Mouse (Mus musculus) Muller cell, postnatal 12 days (primary cell): ENCODE data around the gene Fzd7.

Source experiments
- DNase-seq: peaks from one replicate; pipeline ENCODE4 v3.0.0-alpha.2; 2015; ENCODE audit errors: inconsistent ontology term

Gene Fzd7

DNA sequence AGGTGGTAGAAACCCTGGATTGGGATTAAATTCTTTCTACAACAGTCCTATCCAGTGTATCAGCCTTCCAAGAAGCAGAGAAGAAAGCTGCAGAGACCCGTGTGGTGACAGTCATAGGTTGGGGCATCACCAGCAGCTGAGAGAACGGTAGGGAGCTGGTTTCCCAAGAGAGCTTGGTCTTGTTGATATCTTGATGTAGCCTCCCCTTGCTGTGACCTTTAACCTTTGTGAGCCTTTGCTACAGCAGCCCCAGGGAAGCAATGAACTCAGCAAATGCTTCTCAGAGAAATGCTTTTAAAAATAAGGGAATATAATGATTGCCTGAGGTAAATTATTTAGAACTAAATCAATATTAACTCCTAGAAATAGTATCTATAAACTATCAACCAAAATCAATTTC is 20.1 kb downstream of the Fzd7 start:
- DNase-seq, result no peak

DNA sequence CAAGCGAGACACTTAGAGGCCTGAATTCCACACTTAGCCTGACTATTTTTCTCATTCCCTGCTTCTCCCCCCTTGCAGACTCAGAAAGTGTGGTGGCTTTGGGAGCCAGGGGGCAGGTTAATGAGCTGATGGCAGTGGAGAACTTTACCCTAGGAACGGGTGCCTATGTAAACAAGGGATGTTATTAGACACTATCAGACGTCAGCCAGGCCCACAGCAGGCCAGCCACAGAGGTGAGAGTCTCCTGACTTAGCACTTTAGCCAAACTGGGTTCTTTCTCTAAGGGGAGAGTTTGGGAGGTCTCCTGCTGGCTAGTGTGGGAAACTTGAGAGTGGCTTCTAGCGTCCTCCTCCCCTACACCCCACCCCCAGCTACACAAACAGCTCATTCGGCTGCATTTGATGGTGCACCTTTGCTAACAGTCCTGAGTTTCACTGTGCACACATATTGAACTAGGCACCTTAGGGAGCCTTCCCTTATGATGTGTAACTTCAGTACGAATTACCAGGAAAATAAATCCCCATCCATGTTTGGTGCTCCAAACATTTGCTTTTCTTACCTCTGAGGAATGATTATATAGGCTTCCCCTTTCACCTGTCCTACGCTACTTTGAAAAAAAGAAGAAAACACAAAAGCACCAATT is 21.6 kb downstream of the Fzd7 start:
- no peak for DNase-seq

DNA sequence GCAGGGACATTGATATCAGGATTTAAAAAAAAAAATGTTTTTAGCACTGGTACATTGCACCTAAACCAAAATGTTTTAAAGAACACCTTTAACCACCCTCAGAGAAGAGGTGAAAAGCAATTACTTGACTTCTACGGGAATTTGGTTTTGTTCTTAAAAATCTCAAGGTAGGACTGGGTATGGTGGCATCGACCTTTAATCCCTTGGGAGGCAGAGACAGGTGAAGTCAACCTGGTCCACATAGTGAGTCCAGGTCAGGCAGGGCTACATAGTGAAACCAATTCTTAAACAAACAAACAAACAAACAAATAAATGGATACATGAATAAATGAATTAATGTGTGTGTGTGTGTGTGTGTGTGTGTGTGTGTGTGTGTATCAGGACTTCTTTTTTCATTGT is 22.1 kb downstream of the Fzd7 start:
- no peak for DNase-seq

DNA sequence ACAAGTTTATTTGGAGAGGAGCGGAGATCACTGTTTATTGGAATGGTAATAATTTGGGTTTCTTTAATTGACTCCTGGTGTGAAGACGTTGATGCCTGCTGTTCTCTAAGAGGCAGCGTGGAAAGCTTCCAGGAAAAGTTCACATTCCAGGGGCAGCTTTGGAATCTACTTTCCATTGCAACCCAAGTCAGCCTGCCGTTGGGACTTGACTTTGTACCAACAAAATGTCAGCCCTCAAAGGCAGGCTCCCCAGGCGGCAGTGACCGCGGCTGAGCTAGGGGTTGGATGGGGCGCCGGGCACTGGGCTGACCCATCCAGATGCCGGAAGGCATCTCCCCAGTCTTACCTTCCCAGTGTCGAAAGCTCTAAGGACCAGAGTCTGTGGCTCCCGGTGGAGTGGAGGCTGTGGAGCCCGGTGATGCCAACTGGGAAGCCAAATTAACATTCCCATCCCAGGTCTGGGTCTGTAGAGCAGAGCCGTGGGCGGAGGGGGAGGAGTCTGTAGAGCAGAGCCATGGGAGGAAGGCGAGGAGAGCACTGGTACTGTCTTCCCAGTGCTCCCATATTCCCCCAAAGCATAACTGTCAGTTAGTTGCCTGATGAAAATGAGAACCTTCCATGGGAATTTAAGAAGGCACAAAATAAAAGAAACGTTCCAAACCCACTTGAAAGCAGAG is 26.4 kb downstream of the Fzd7 start:
- DNase-seq, result peak; percentile 96

DNA sequence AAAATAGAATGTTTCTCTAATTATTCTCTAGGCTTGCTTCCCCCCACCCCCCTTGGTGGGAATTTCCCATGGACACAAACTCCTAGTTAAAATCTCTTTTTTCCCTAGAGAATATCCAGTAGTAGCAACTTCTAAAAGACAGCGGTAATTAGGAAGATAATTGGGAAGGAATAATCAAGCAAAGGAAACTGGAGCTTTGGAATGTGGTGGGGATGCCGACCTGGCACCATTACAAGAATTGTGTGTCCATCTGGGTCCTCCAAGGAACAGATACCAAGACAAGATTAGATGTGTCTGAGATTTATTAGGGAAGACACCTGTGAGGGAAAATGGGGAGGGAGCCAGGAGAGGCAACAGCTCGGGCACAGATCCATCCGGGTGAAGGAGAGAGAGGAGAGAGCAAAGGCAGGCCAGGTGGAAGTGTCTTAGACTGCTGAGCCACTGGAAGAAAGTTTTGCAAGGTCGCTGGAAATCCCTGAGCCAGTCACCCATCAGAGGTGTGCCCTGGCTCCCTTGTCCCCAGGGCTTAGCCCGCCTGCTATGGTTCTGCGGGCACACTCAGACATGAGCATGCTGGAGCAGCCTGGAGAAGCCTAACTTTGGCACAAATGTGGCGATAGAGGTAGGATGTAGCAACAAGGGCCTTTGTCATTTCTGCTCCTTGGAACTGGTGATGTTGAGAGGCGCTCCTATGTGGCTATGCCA is 29.5 kb downstream of the Fzd7 start:
- DNase-seq, result peak; percentile 68

DNA sequence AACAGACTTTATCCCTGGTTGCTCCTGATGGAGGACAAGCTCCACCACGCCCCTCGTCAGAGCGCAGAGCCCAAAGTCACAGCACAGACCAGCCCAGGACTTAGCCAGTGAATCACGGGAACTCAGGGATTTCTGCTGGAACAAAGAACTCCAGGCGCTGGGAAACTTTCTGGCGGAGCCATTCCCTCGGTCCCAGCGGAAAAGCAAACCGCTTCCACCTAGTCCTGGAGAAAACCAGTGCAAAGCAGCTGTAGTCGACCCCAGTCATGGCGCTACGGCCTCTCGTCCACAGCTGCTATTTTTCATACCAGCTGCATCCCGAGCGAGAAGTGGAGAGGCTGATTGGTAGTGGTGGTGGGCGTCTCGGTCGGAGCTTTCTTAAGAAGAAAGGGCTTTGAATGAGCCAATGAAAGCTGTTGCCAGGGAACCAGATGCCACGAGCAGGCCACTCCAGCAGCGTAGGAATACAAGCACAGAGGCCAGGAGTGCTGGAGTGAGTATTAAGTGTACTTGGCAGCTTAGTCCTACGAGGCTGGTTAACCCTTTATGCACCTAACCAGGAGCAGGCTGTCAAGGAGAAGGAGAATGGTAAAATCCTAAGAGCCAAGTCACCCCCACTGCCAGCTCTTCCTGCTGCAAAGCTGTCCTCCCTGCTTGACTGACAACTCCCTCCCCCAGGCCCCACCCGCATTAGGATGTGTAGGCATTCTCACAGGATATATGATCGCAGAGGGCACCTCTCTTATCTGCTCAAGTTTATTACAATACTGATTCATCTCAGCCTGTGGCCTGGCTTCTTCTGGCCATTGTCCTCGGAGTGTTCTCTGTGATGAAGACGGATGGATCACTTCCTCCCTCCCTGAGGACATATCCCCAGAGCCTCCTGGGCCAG is 34.0 kb downstream of the Fzd7 start, which contains the start of gene Gm973:
Gene Gm973, plus strand, starts transcription at position 239 of the 892 bp plus-strand sequence.
- DNase-seq, result peak; percentile 41

DNA sequence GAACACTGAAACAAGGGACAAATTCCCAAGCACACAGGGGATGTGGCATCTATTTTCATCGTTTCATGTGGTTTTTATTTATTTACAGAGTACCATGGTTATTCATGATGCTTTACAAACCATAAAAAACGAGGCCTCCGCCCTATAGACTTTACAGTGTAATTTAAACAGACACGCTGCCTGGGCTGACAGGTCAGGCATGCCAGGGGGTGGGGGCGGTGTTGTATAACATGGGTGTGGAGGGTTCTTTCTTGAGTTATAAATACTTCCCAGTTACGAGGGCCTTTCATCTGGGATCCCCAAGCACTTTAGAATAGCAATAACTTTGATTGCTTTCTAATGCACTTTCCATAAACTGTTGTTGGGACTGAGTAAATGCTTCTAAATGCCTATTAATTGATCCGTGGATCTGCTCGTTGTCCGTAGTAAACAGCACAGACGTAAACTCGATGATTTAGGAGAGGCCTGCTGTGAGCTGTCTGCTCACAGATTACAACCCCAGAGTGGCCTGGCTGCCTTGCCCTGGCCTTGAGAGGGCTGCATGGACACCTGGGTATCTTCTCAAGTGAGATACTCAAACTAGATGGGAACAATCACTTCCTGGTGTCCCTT is 38.1 kb downstream of the Fzd7 start:
- no peak for DNase-seq

DNA sequence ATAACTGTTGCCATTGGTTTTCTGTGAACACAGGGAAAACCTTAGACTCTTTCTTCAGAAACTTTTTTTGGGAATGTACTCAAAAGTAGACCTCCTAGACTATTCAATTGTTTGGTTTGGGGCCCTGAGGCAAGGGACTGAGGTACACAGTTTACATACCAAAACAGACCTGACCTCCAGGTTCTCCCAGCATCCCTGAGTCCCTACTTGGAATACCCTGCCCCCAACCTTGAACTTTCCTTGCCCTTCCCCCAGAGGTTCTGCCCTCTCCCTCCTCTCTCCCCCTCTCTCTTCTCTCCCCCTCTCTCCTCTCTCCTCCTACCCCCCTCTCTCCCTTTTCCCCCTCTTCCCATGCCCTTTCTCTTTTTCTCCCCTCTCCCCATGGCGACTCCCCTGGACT is 40.2 kb downstream of the Fzd7 start:
- DNase-seq, result no peak

DNA sequence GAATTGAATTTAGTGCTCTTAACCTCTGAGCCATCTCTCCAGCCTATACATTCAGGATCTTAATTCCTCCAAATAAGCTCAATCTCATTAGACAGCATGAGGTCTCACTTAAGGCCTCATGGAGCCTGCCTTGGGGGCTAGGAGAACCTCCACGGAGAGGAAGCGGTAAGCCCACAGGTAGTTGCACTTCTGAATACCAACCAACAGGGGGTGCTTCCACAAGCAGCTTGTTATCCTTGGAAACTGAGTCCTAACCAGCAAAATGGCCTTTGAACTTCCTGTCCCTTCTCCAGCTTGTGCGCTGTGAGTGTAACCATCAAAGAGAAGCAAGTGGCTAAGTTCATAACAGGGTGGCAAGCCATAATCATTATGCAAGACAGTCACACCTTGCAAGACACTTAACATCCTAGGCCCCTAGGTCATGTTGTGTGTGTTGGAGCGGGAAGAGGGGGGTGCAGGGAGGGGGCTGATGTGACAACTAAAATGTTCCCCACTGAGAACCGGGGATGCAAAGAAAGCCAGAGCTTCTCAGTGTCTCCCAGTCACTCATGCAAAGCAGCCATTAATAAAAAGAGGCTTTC is 41.2 kb downstream of the Fzd7 start:
- no peak for DNase-seq

DNA sequence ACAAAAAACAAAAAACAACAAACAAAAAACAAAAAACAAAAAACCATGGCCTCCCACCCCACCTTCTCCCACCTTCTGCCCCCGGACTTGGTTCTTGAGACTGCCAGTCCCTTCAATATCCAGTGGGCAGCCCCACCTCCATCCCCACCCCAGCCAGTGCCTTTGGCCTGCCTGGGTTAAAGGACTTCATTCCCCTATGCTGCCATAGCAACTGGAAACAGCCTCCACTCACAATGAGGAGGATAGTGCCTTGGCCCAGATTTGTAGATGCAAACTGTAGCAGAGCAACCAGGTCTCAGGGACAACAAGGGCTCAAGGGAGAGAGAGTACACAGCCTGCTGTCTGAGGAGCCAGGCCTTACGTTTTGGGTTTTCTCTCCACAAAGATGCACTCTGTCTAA is 41.8 kb downstream of the Fzd7 start:
- no peak for DNase-seq

DNA sequence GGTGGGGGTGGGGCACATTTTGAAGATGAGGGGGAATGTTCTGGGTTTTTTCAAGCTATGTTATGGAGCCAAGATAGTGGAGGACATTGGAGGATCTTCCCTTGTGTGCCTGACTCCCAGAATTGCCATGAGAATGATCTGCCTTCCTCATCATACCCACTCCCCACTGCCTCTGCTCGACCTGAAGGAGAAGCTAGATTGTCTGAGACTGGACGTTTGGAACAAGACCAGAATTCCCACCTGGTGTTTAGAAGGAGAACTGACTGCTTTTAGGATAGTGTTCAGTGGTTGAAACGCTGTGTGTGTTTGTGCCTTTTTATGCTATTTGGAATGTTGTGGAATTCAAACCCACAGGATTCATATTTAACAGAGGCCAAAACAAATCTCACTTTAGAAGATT is 42.5 kb downstream of the Fzd7 start:
- DNase-seq, result no peak

DNA sequence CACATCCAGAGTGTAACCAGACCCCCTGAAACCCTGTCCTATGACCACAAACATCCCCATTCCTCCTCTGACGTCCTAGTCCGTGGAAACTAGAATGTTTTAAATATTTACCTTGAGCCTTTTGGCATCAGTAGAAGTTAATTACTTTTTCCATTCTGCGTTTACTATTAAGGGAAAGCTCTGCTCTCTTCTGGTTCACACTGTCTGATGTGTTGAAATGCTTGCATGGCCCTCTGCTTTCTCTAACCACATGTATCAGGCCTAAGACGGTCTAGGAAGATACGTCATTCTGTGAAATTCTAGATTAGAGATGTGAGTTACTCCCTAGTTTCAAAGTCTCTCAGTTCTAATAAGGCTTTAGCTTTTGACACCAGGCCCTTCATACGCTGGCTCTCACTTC is 45.0 kb downstream of the Fzd7 start:
- no peak for DNase-seq

DNA sequence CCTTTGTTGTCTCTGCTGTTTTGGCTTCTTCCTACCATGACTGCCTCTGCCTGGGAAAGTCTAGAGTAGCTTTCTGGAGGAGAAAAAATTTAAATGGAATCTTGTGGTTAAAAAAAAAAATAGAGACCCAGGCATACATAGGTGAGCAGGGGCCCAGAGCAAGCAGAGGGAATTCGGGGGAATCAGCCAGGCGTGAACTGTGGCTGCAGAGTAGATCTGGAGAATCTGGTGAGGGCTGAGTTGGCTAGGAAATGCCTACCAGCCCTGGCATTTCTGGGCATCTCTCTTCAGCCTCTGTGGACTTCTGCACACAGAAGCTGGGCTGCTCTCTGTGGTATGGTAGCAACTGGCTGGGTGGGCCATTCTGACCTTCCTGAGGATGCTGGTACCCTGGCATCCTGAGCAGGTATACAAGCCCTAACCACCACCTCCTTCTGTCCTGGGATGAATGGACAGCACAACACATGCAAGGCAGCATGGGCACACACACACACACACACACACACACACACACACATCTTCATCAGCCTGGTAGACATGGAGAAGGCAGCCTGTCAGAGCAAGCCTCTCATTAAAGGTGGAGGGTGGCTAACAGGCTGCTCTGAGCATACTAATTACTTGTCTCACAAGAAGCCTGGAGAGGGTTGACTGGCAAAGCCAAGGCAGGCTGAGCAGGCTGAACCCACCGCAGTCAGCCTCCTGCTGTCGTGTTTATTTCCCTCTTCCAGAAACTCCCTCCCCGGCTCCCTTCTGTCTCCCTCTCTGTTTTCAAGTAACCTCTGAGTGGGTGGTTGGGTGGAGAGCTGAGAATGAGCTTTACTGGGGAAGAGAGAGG is 53.0 kb downstream of the Fzd7 start:
- peak; percentile 72 for DNase-seq
